Comparison of ENCODE assay signal across 8 mouse cellular contexts in genomic region chr11:48836990-48837309, GRCm38 (mm10). TPM values are rescaled to one million over a fixed set of nuclear protein-coding genes. Genes with fewer than 3 reads are reported as not detected.
A peak's percentile ranks its signal among the peaks of the same experiment; 100 is the strongest.
DNase-seq lines count a peak whose midpoint lies in the region; ATAC-seq and TF ChIP-seq lines count a peak whose summit lies in the region.

No protein-coding gene starts in this region.

- peak overlapping the region; percentile 87 for H3K27ac ChIP-seq in heart, adult 2 months
- 0 out of 2 replicates have a peak overlapping the region, but pooled peaks have one; percentile 67 for H3K27ac ChIP-seq in embryonic fibroblast, embryonic 13.5 days (ENCODE audit: insufficient read depth, low read length)
- H3K27ac ChIP-seq in intestine, embryonic 14.5 days (ENCODE audit: low read depth) = no peak overlapping the region
- no peak overlapping the region for H3K27ac ChIP-seq in midbrain, embryonic 11.5 days (ENCODE audit: low read depth, low read length)

- intact Hi-C loops in heart, adult 2 months (cut with DNase I) = loop anchor here (1.0 kb wide), 1 partner anchor 16 kb away; no protein-coding TSS in a partner anchor
- intact Hi-C loops in left cerebral cortex, postnatal 4 days (cut with DNase I) = loop anchor here (2.0 kb wide), 1 partner anchor 14 kb away; no protein-coding TSS in a partner anchor

- H3K36me3 ChIP-seq in heart, adult 2 months (ENCODE audit: control insufficient read depth, insufficient read depth, low read length) = no peaks in the 10 kb centered on the region
- no peaks in the 10 kb centered on the region for H3K36me3 ChIP-seq in intestine, embryonic 14.5 days (ENCODE audit: control insufficient read depth, insufficient read depth, low read length)
- H3K36me3 ChIP-seq in midbrain, embryonic 11.5 days (ENCODE audit: control insufficient read depth, insufficient read depth, low read length) = no peaks in the 10 kb centered on the region

- WGBS in heart, adult 2 months = 19% methylated on average over 11 of the region's 11 CpGs
- 12% methylated on average over 11 of the region's 11 CpGs for WGBS in intestine, embryonic 14.5 days
- WGBS in midbrain, embryonic 11.5 days = 7% methylated on average over 11 of the region's 11 CpGs

- H3K4me2 ChIP-seq in intestine, embryonic 14.5 days (ENCODE audit: low read length) = peak overlapping the region; percentile 65
- H3K4me2 ChIP-seq in midbrain, embryonic 11.5 days = peak overlapping the region; percentile 89

- H3K4me1 ChIP-seq in heart, adult 2 months (ENCODE audit: control insufficient read depth, insufficient read depth, low read length) = peaks cover 4% of the 10 kb centered on the region
- H3K4me1 ChIP-seq in embryonic fibroblast, embryonic 13.5 days (ENCODE audit: control insufficient read depth, insufficient read depth, low read length) = peaks cover 3% of the 10 kb centered on the region; the same call in 1 of the 2 replicates
- H3K4me1 ChIP-seq in intestine, embryonic 14.5 days (replicated peaks; ENCODE audit: control insufficient read depth, insufficient read depth, low read length) = peaks cover 11% of the 10 kb centered on the region
- H3K4me1 ChIP-seq in midbrain, embryonic 11.5 days (ENCODE audit: control insufficient read depth, insufficient read depth, low read length) = peaks cover 9% of the 10 kb centered on the region

- H3K9me3 ChIP-seq in intestine, embryonic 14.5 days (ENCODE audit: control insufficient read depth, low read length) = no peaks in the 10 kb centered on the region
- no peaks in the 10 kb centered on the region for H3K9me3 ChIP-seq in midbrain, embryonic 11.5 days (ENCODE audit: control insufficient read depth, low read length)

- no peaks in the 10 kb centered on the region for H3K79me2 ChIP-seq in heart, adult 2 months (replicated peaks; ENCODE audit: control insufficient read depth, insufficient read depth, low read length)

- ATAC-seq in intestine, embryonic 14.5 days (replicated peaks; ENCODE audit: low FRiP score, low TSS enrichment, low read depth) = no peak
- ATAC-seq in midbrain, embryonic 11.5 days (ENCODE audit: low FRiP score) = no peak

- H3K9ac ChIP-seq in heart, adult 2 months (ENCODE audit: low read depth, low read length) = peak overlapping the region; percentile 91
- peak overlapping the region; percentile 60 for H3K9ac ChIP-seq in intestine, embryonic 14.5 days (ENCODE audit: low read length)
- peak overlapping the region; percentile 48 for H3K9ac ChIP-seq in midbrain, embryonic 11.5 days (ENCODE audit: low read length)

- no peak for DNase-seq in heart, adult 2 months
- no peak for DNase-seq in heart, adult 18-20 months
- DNase-seq in intestine, embryonic 14.5 days (ENCODE audit: low spot score) = no peak
- peak; percentile 85 for DNase-seq in midbrain, embryonic 11.5 days (ENCODE audit: low spot score, missing footprints)
- DNase-seq in adrenal gland, adult 8-10 months = no peak
- no peak for DNase-seq in adrenal gland, postnatal 25 days
- no peak for DNase-seq in left cerebral cortex, postnatal 4 days

- no peak for TF ChIP-seq POLR2A in heart, adult 2 months (IDR thresholded peaks at IDR 0.05; ENCODE audit: insufficient read depth, low read depth, low read length)
- TF ChIP-seq POLR2A in embryonic fibroblast, embryonic 13.5 days (IDR thresholded peaks at IDR 0.05; ENCODE audit: low read depth, low read length) = no peak

- TF ChIP-seq EP300 in heart, adult 2 months (IDR thresholded peaks at IDR 0.05; ENCODE audit: insufficient read depth, low read depth, low read length) = 0 out of 2 replicates have a peak, but pooled peaks have one; percentile 12

- no peaks in the 10 kb centered on the region for H3K27me3 ChIP-seq in heart, adult 2 months (ENCODE audit: control insufficient read depth, insufficient read depth, low read length)
- 0 out of 2 replicates have a peak, but pooled peaks cover 7% of the 10 kb centered on the region for H3K27me3 ChIP-seq in intestine, embryonic 14.5 days (replicated peaks; ENCODE audit: control insufficient read depth, insufficient read depth, low read length)
- H3K27me3 ChIP-seq in midbrain, embryonic 11.5 days (ENCODE audit: control insufficient read depth, insufficient read depth, low read length) = peaks cover 25% of the 10 kb centered on the region

- TF ChIP-seq CTCF in heart, adult 2 months (IDR thresholded peaks at IDR 0.05) = no peak
- TF ChIP-seq CTCF in embryonic fibroblast, embryonic 13.5 days (IDR thresholded peaks at IDR 0.05; ENCODE audit: borderline replicate concordance, insufficient read depth, low read length) = no peak

- peak overlapping the region; percentile 82 for H3K4me3 ChIP-seq in heart, adult 2 months
- peak overlapping the region; percentile 65 for H3K4me3 ChIP-seq in embryonic fibroblast, embryonic 13.5 days (ENCODE audit: insufficient read depth, low read length)
- H3K4me3 ChIP-seq in intestine, embryonic 14.5 days (ENCODE audit: low read depth, low read length) = peak overlapping the region; percentile 92
- peak overlapping the region; percentile 68 for H3K4me3 ChIP-seq in midbrain, embryonic 11.5 days (ENCODE audit: low read depth, low read length)

RNA-seq across cellular contexts. Expression of gene Gm12184, which starts 10.5 kb away (rescaled TPM):
- 1 to 10 TPM; 3.8 to 3.9 TPM for total RNA-seq in heart, adult 2 months (2021)
- 18.8 and 28.2 TPM in 2 replicates for polyA plus RNA-seq in heart, adult 2 months (2012; rRNA removed)
- 1 to 10 TPM; 2.4 to 2.8 TPM for total RNA-seq in heart, adult 18-20 months (2021)
- polyA plus RNA-seq in embryonic fibroblast, embryonic 13.5 days (2011; ENCODE audit: insufficient read length, low read depth, missing spikeins) = 40.5 and 61.2 TPM in 2 replicates
- polyA plus RNA-seq in intestine, embryonic 14.5 days (2014; fragmentation: Nextera tagmentation; extraction: Ambion mirVana) = 3.9 and 4.1 TPM in 2 replicates
- 7.4 and 11.5 TPM in 2 replicates for polyA plus RNA-seq in midbrain, embryonic 11.5 days (2014; fragmentation: Nextera tagmentation; extraction: Ambion mirVana)
- 1 to 10 TPM; 2.9 to 3.5 (median 3.3) TPM for total RNA-seq in adrenal gland, adult 8-10 months (2022)
- 2.3 and 3.6 TPM in 2 replicates for total RNA-seq in adrenal gland, postnatal 25 days (2021)
- 1 to 10 TPM in 1 of 2 experiments, under 1 TPM in 1; 0.89 to 2.4 TPM for total RNA-seq in left cerebral cortex, postnatal 4 days (2021)

RNA-seq across cellular contexts. Expression of gene Trim7, which starts 11.0 kb away (rescaled TPM):
- total RNA-seq in heart, adult 2 months (2021) = 10 to 100 TPM; 18.2 to 18.4 TPM
- polyA plus RNA-seq in heart, adult 2 months (2012; rRNA removed) = 27.9 and 32.6 TPM in 2 replicates
- total RNA-seq in heart, adult 18-20 months (2021) = 10 to 100 TPM; 13.2 to 13.7 TPM
- polyA plus RNA-seq in embryonic fibroblast, embryonic 13.5 days (2011; ENCODE audit: insufficient read length, low read depth, missing spikeins) = 16.0 and 19.1 TPM in 2 replicates
- 1.4 and 1.5 TPM in 2 replicates for polyA plus RNA-seq in intestine, embryonic 14.5 days (2014; fragmentation: Nextera tagmentation; extraction: Ambion mirVana)
- 0.40 and 0.73 TPM in 2 replicates for polyA plus RNA-seq in midbrain, embryonic 11.5 days (2014; fragmentation: Nextera tagmentation; extraction: Ambion mirVana)
- 10 to 100 TPM; 10.1 to 14.9 (median 10.9) TPM for total RNA-seq in adrenal gland, adult 8-10 months (2022)
- 16.9 and 17.6 TPM in 2 replicates for total RNA-seq in adrenal gland, postnatal 25 days (2021)
- total RNA-seq in left cerebral cortex, postnatal 4 days (2021) = 10 to 100 TPM in 1 of 2 experiments, 1 to 10 TPM in 1; 9.4 to 12.4 TPM

RNA-seq across cellular contexts. Expression of gene Trim41, which starts 19.8 kb away (rescaled TPM):
- 10 to 100 TPM; 19.8 to 19.9 TPM for total RNA-seq in heart, adult 2 months (2021)
- 19.1 and 19.3 TPM in 2 replicates for polyA plus RNA-seq in heart, adult 2 months (2012; rRNA removed)
- total RNA-seq in heart, adult 18-20 months (2021) = 10 to 100 TPM; 18.9 to 20.0 TPM
- polyA plus RNA-seq in embryonic fibroblast, embryonic 13.5 days (2011; ENCODE audit: insufficient read length, low read depth, missing spikeins) = 27.2 and 40.7 TPM in 2 replicates
- polyA plus RNA-seq in intestine, embryonic 14.5 days (2014; fragmentation: Nextera tagmentation; extraction: Ambion mirVana) = 5.0 and 6.2 TPM in 2 replicates
- polyA plus RNA-seq in midbrain, embryonic 11.5 days (2014; fragmentation: Nextera tagmentation; extraction: Ambion mirVana) = 3.6 and 3.9 TPM in 2 replicates
- 10 to 100 TPM; 35.5 to 69.9 (median 49.8) TPM for total RNA-seq in adrenal gland, adult 8-10 months (2022)
- 48.6 and 53.0 TPM in 2 replicates for total RNA-seq in adrenal gland, postnatal 25 days (2021)
- total RNA-seq in left cerebral cortex, postnatal 4 days (2021) = 10 to 100 TPM; 53.6 to 54.3 TPM

RNA-seq across cellular contexts. Expression of gene Irgm1, which starts 34.5 kb away (rescaled TPM):
- total RNA-seq in heart, adult 2 months (2021) = 10 to 100 TPM in 1 of 2 experiments, 1 to 10 TPM in 1; 9.9 to 13.5 TPM
- polyA plus RNA-seq in heart, adult 2 months (2012; rRNA removed) = 10.0 and 17.2 TPM in 2 replicates
- total RNA-seq in heart, adult 18-20 months (2021) = 10 to 100 TPM; 13.2 to 18.6 TPM
- polyA plus RNA-seq in embryonic fibroblast, embryonic 13.5 days (2011; ENCODE audit: insufficient read length, low read depth, missing spikeins) = 36.5 and 61.8 TPM in 2 replicates
- polyA plus RNA-seq in intestine, embryonic 14.5 days (2014; fragmentation: Nextera tagmentation; extraction: Ambion mirVana) = 14.7 and 16.2 TPM in 2 replicates
- 2.2 and 2.3 TPM in 2 replicates for polyA plus RNA-seq in midbrain, embryonic 11.5 days (2014; fragmentation: Nextera tagmentation; extraction: Ambion mirVana)
- total RNA-seq in adrenal gland, adult 8-10 months (2022) = 10 to 100 TPM; 21.0 to 26.7 (median 25.2) TPM
- total RNA-seq in adrenal gland, postnatal 25 days (2021) = 18.7 and 22.6 TPM in 2 replicates
- total RNA-seq in left cerebral cortex, postnatal 4 days (2021) = 1 to 10 TPM; 1.4 TPM

RNA-seq across cellular contexts. Expression of gene Rack1, which starts 36.8 kb away (rescaled TPM):
- 100 to 1,000 TPM; 337 to 437 TPM for total RNA-seq in heart, adult 2 months (2021)
- polyA plus RNA-seq in heart, adult 2 months (2012; rRNA removed) = 867 and 1,301 TPM in 2 replicates
- 100 to 1,000 TPM; 394 to 434 TPM for total RNA-seq in heart, adult 18-20 months (2021)
- 1,745 and 1,759 TPM in 2 replicates for polyA plus RNA-seq in embryonic fibroblast, embryonic 13.5 days (2011; ENCODE audit: insufficient read length, low read depth, missing spikeins)
- polyA plus RNA-seq in intestine, embryonic 14.5 days (2014; fragmentation: Nextera tagmentation; extraction: Ambion mirVana) = 1,049 and 1,145 TPM in 2 replicates
- polyA plus RNA-seq in midbrain, embryonic 11.5 days (2014; fragmentation: Nextera tagmentation; extraction: Ambion mirVana) = 592 and 633 TPM in 2 replicates
- 100 to 1,000 TPM; 568 to 660 (median 629) TPM for total RNA-seq in adrenal gland, adult 8-10 months (2022)
- total RNA-seq in adrenal gland, postnatal 25 days (2021) = 598 and 671 TPM in 2 replicates
- 100 to 1,000 TPM; 486 to 572 TPM for total RNA-seq in left cerebral cortex, postnatal 4 days (2021)

Comparison
In these comparisons a context has a peak if more than half of its experiments do, and no peak if none do; other contexts are left out.
1. H3K27ac ChIP-seq: peak in heart, adult 2 months (single experiment) and embryonic fibroblast, embryonic 13.5 days (single experiment); none in intestine, embryonic 14.5 days (single experiment) and midbrain, embryonic 11.5 days (single experiment).
2. Peak in every context shown above with its lines, with median percentiles within 50 percentile points of each other: H3K4me3 ChIP-seq and H3K9ac ChIP-seq.